Mouse (Mus musculus): ENCODE results near the gene Nrk. TPM values are rescaled to one million over a fixed set of nuclear protein-coding genes. Genes with fewer than 3 reads are reported as not detected.

The Nrk gene
- polyA plus RNA-seq (2014; fragmentation: Illumina TruSeq; extraction: RNeasy Lipid Tissue Mini Kit (QIAGEN cat#74804); ENCODE audit: low replicate concordance): 0.07 TPM

GRCm38 (mm10) chrX:138914041-138914776 is at the start of gene Nrk:
TSS of gene Nrk (plus strand) at chrX:138914430.

Other genes starting within 250 kb of the Nrk start
- gene Serpina7, start 170.8 kb downstream of the Nrk start, polyA plus RNA-seq (2014; fragmentation: Illumina TruSeq; extraction: RNeasy Lipid Tissue Mini Kit (QIAGEN cat#74804); ENCODE audit: low replicate concordance): not detected
- not detected for gene 4930513O06Rik, start 171.8 kb downstream of the Nrk start, polyA plus RNA-seq (2014; fragmentation: Illumina TruSeq; extraction: RNeasy Lipid Tissue Mini Kit (QIAGEN cat#74804); ENCODE audit: low replicate concordance)

Data from small intestine, adult 10 weeks (tissue).